Mouse (Mus musculus) splenic B cell, adult 2 months (primary cell): Measurements from ENCODE around the gene Klhl13.

ENCODE experiments used
- DNase-seq: peaks from one replicate; pipeline ENCODE4 v3.0.0-alpha.2; 2011; ENCODE audit warnings: low read depth, low spot score
- H3K27me3 ChIP-seq: 2 replicates; pipeline ENCODE4 v1.6.1; 2012; ENCODE audit warnings: mild to moderate bottlenecking, low read length, moderate library complexity, mixed read lengths; ENCODE audit not compliant: control insufficient read depth, poor library complexity, insufficient read depth, severe bottlenecking
- H3K36me3 ChIP-seq: 2 replicates; pipeline ENCODE4 v1.6.1; 2012; ENCODE audit warnings: mild to moderate bottlenecking, low read length, moderate library complexity, mixed read lengths; ENCODE audit not compliant: control insufficient read depth, poor library complexity, insufficient read depth, severe bottlenecking

Gene Klhl13

GRCm38 (mm10) chrX:23364514-23365381, at the start of gene Klhl13:
Klhl13 (minus strand) TSS chrX:23365082.
- Histone ChIP-seq H3K27me3 (no peaks in the 10 kb centered on the region), H3K36me3 (no peaks in the 10 kb centered on the region)
- DNase-seq: no peak

GRCm38 (mm10) chrX:23409296-23410149, 44.6 kb upstream of the Klhl13 start:
- no peak for DNase-seq
- Histone ChIP-seq H3K36me3 (no peaks in the 10 kb centered on the region), H3K27me3 (no peaks in the 10 kb centered on the region)

GRCm38 (mm10) chrX:23388716-23389115, 23.8 kb upstream of the Klhl13 start:
- Histone ChIP-seq H3K36me3 (no peaks in the 10 kb centered on the region), H3K27me3 (no peaks in the 10 kb centered on the region)
- no peak for DNase-seq

- no peak for DNase-seq
- H3K27me3 ChIP-seq: no peaks in the 10 kb centered on the region
- H3K36me3 ChIP-seq: no peaks in the 10 kb centered on the region
Measured at GRCm38 (mm10) chrX:23363441-23363840, 1.4 kb downstream of the Klhl13 start.

- no peaks in the 10 kb centered on the region for H3K27me3 ChIP-seq
- H3K36me3 ChIP-seq: no peaks in the 10 kb centered on the region
- DNase-seq: no peak
Measured at GRCm38 (mm10) chrX:23360446-23360845, 4.4 kb downstream of the Klhl13 start.

- DNase-seq: no peak
- Histone ChIP-seq H3K27me3 (no peaks in the 10 kb centered on the region), H3K36me3 (no peaks in the 10 kb centered on the region)
Measured at GRCm38 (mm10) chrX:23350083-23350482, 14.8 kb downstream of the Klhl13 start.

GRCm38 (mm10) chrX:23328116-23328515, 36.8 kb downstream of the Klhl13 start:
- DNase-seq: peak; percentile 1
- H3K27me3 ChIP-seq: no peaks in the 10 kb centered on the region
- H3K36me3 ChIP-seq: no peaks in the 10 kb centered on the region

- no peaks in the 10 kb centered on the region for H3K27me3 ChIP-seq
Measured at GRCm38 (mm10) chrX:23318857-23319256, 46.0 kb downstream of the Klhl13 start.

GRCm38 (mm10) chrX:23295952-23296598, 68.8 kb downstream of the Klhl13 start:
- Histone ChIP-seq H3K36me3 (no peaks in the 10 kb centered on the region), H3K27me3 (no peaks in the 10 kb centered on the region)
- DNase-seq: no peak

More at GRCm38 (mm10) chrX:23318857-23319256, 46.0 kb downstream of the Klhl13 start:
- no peaks in the 10 kb centered on the region for H3K36me3 ChIP-seq
- no peak for DNase-seq

GRCm38 (mm10) chrX:23285442-23285817, 79.5 kb downstream of the Klhl13 start:
- DNase-seq: no peak
- Histone ChIP-seq H3K27me3 (no peaks in the 10 kb centered on the region), H3K36me3 (no peaks in the 10 kb centered on the region)

- H3K27me3 ChIP-seq: no peaks in the 10 kb centered on the region
- H3K36me3 ChIP-seq: no peaks in the 10 kb centered on the region
- DNase-seq: no peak
Measured at GRCm38 (mm10) chrX:23284530-23285441, 80.1 kb downstream of the Klhl13 start.

- no peaks in the 10 kb centered on the region for H3K36me3 ChIP-seq
- H3K27me3 ChIP-seq: no peaks in the 10 kb centered on the region
- no peak for DNase-seq
Measured at GRCm38 (mm10) chrX:23267601-23268000, 97.3 kb downstream of the Klhl13 start.

GRCm38 (mm10) chrX:23248752-23249151, 116.1 kb downstream of the Klhl13 start:
- Histone ChIP-seq H3K36me3 (no peaks in the 10 kb centered on the region), H3K27me3 (no peaks in the 10 kb centered on the region)
- DNase-seq: no peak
